Mouse (Mus musculus) T-helper 2 cell (primary cell): ENCODE measurements at regions not wholly inside any gene's neighbourhood (a gene's known extent, or its start where the extent isn't known, plus 50 kb on each side); places are given as distances from the start of the nearest gene placed in this dataset.
"Not testable (repeated sequence)": the region's sequence is repeated elsewhere in the genome, so short reads cannot be mapped to it uniquely, and the experiment has no call there.

Source experiments
- in situ Hi-C: fragments of 300-600 bp; cut with MboI, MseI; formaldehyde crosslinking; loops from one replicate; pipeline ENCODE4 v1.15.1; 2025; ENCODE audit warnings: high pct_unique_total_duplicates

DNA sequence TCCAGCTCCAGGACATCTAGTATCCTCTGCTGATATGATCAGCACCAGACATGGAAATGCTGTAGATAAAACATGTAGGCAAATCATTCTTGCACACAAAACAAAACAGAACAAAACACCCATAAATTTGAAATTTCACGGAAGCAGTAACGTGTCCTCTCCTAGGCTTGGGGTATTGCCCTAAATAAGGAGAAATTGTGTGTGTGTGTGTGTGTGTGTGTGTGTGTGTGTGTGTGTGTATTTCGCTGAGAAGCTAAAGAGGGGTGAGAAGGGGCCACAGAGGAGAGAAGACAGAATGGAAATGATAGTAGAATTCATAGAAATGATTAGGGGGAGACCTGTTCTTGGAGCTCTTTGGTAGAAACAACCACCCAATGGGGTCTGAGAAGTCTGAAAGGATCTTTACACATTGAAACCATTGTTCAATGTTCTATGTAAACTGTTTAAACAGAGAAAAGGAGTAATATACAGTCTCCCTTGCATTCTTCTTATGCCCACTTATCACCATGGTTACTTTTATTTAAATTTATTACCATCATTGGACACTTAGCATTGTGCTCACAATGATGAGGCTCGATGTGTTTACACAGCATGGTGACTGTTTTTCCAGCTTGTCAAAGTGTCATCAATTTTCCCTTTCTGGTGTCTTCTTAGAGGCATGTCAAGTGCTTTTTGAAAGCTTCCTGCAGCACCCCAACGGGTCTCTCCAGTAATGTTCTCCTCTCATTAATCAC is 317.3 kb upstream of the 4933412E24Rik start:
- in situ Hi-C loops: no loop called here

GRCm38 (mm10) chr15:60317577-60317976 is 301.2 kb upstream of the 4933412E24Rik start:
- in situ Hi-C loops: no loop called here

GRCm38 (mm10) chr15:60315210-60315609 is 298.8 kb upstream of the 4933412E24Rik start:
- in situ Hi-C loops: no loop called here

DNA sequence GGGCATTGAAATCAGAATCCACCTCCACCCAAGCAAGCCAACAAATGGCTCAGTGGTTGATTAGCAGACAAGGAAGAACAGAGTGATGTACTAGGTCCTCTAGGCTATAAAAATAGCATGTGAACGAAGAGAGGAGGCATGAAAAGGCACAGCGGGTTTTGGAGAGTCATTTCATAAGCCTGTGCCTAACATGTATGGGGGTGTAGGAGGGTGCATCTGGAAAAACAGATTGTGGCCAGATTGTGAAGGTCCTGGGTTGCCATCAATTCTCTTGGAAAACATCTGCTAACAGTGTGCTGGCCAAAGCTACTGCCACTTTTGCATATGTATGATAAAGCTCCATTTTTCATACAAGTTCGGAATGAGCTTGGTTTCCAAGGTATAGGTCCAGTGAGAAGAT is 293.5 kb upstream of the 4933412E24Rik start:
- in situ Hi-C loops: loop anchor here (5.0 kb wide), 1 partner anchor 78 kb away; no protein-coding TSS in a partner anchor

DNA sequence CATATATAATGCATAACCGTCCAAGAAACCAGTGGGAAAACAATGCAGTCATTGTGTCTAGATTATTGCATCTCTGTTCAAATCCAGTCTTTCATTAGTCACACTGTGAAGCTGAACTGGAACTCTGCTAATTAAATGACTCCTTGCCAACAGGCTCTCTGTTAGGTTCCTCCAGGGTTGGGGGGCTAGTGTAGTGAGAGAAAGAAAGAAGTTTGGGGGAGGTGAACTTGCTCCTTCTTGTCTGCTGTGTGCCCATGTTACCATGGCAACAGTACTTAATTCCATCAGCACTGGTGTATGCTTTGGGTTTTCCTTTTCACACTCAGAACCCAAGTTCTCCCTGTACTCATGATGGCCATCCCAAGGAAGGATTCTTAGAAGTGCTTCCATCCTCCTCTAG is 292.6 kb upstream of the 4933412E24Rik start:
- in situ Hi-C loops: no loop called here

GRCm38 (mm10) chr15:60308126-60308525 is 291.7 kb upstream of the 4933412E24Rik start:
- in situ Hi-C loops: no loop called here

DNA sequence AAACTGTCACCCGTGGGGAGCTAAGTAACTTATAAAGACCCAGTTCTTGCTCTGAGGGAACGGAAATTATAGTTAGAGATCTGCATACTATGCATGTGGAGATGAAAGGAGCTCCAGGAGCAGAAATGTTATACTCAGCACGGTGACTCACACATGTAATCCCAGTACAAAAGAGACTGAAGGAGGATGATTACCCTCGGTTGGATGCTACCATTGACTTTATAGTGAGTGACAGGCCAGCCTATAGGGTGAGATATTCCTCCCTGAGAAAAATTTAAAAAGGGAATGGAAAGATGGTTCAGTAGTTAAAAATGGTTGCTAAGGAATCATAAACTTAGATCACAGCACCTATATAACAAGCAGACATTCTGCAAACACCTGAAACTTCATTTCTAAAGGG is 287.1 kb upstream of the 4933412E24Rik start:
- in situ Hi-C loops: no loop called here

- in situ Hi-C loops: no loop called here
Measured at GRCm38 (mm10) chr15:60301939-60302338, 285.5 kb upstream of the 4933412E24Rik start.

DNA sequence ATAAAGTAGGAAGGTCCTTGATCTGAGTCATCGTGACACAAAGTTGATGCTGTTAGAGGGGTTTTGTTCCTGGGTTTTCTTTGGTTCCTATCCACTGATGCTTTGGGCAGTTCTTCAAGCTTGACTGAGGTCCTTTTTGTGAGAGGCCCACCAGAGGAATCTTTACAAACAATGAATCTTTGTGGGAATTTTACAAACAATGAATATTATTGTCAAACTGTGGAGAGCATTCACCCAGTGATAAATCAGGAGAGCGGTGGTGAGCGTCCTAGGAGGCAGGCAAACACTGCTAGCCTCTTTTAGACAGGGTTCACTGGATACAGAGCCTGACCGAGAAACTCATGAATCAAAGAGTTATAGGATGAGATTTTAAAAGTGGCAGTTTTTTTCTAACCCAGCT is 268.9 kb upstream of the 4933412E24Rik start:
- in situ Hi-C loops: no loop called here

DNA sequence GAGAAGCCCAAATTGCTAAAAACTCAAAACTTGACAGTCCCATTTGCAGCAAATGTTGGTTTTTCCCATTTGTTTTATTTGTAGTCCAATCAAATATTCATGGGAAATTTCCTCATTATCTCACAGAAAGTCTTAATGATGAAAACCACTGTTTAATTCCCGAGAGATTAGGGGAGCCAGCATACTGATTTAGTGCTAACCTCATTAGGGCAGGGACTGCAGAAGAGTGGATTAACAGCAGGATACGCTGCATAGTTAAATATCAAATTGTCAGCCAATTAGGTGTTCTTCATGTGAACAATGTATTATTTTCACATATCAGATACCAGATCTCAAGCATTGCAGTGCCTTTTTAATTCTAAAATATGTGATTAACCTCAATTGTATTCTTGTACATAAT is 264.0 kb upstream of the 4933412E24Rik start:
- in situ Hi-C loops: no loop called here

DNA sequence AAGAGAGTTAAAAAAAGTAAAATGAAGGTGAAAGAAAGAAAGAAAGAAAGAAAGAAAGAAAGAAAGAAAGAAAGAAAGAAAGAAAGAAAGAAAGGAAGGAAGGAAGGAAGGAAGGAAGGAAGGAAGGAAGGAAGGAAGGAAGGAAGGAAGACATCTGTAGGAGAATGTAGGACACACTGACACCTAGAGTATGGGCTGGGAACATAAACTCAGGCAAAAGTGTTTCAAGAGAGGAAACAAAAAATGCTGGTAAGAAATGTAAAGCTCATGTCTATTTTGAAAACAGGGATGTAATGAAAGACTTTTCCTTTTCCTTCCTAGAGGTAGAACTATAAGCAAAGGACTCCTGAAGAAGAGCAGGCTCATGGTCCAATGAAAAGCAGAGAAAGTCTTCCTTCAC is 237.2 kb upstream of the 4933412E24Rik start:
- in situ Hi-C loops: not testable (repeated sequence)

DNA sequence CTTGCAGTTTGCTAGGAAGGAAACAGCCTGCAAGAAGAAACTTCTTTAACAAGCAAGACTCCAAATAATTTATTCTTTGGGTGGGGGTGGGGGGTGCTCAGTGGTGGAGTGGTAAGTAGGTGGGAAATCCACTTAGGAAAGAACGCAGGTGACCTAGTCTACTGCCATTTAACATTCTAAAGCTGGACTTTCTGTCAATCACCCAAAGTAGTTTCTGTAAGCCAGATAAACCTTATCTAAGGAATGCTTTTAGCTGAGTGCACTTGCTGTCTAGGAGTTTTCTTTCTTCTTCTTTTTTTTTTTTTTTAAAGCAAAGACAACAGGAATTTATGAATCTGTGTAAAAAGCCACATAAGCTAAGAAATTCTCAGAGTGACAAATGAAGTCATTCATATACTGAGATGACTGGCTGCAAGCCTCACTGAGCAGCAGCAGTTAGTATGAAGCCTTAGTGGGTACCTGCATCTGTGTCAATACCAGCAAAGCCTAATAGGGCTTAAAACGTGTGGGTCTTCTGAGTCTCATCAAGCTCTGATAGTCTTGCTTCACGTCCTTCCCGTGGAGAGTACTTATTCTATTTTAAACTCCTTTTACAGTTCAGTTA is 210.0 kb upstream of the 4933412E24Rik start:
- in situ Hi-C loops: no loop called here

DNA sequence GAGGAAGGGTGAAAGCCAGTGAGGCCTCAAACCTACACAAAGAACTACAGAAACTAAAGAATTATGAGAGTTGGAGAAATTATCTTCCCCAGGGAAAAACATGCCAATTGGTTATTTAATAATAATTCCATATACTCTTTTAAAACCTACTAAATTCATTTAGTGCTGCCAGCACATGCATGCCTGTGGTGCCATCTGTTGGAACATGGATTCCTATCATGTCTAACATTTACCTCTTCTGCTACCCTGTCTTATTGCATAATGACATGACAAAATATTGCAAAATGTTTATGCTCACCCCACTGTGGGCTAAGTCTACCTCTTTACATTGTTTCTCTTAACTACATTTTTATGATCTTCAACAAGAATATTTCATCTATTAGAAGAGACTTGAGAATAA is 178.7 kb upstream of the 4933412E24Rik start:
- in situ Hi-C loops: no loop called here

DNA sequence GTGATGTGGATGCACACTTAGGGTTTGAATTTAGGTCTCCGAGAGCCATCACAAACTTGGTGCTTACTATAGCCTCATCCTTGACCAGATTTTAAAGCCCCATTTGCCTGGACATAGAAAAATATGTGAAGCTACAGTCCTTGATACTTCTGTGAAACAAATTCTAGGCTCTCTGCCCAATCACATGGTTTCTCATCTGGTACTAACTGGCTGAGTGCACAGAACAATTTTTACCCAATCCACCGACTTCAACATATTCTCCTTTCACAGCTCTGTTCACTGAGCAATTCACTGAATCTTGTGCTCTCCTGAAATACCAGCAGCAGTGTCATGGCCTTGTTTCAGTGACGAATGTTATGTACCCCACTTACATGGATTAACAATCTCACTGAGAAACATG is 176.7 kb upstream of the 4933412E24Rik start:
- in situ Hi-C loops: no loop called here

GRCm38 (mm10) chr15:60187002-60187715 is 170.7 kb upstream of the 4933412E24Rik start:
- in situ Hi-C loops: loop anchor here (5.0 to 10.0 kb wide), 2 partner anchors 85 to 392 kb away; no protein-coding TSS in a partner anchor

- in situ Hi-C loops: loop anchor here (25.0 kb wide), 1 partner anchor 404 kb away; no protein-coding TSS in a partner anchor
Measured at GRCm38 (mm10) chr15:60141554-60142070, 125.2 kb upstream of the 4933412E24Rik start.

DNA sequence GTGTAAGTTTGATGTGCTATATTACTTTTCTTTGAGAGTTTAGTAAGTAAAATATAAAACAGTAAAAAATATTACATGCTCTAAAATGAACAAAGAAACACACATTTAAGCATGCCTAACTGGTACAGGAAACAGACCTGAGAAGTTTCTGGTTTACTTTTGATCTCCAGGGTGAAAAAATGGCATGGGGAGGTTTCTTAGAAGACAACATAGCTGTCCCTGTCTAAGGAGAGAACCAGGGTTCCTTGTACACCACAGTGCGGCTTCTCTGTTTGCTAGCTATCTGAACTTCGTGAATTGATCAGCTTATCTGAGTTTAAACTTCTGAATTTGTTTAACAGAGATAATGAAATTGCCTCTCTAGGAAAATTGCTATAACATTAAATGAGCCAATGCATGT is 120.3 kb upstream of the 4933412E24Rik start:
- in situ Hi-C loops: loop anchor here (25.0 kb wide), 1 partner anchor 399 kb away; no protein-coding TSS in a partner anchor

- in situ Hi-C loops: loop anchor here (25.0 kb wide), 1 partner anchor 397 kb away; no protein-coding TSS in a partner anchor
Measured at GRCm38 (mm10) chr15:60134515-60134914, 118.1 kb upstream of the 4933412E24Rik start.

DNA sequence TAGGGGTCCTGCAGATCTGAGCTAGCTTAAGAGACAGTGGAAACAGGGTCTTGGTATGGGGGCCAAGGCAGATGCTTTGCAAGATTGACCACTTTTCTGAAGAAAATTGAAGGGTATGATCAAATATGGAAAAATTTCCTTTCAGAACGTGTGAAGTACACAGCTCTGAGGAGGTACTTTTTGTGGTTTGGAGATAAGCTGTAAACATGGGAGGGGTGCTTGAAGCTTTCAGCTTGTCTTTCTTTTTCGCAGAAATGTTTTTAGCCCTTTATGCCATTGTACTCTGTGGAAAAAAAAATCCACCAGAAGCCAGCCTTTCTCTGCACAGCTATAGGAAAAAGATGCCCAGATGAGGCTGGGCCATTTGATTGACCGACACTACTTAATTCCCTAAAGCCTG is 116.3 kb upstream of the 4933412E24Rik start:
- in situ Hi-C loops: loop anchor here (25.0 kb wide), 1 partner anchor 395 kb away; no protein-coding TSS in a partner anchor

GRCm38 (mm10) chr15:60124461-60124860 is 108.0 kb upstream of the 4933412E24Rik start:
- in situ Hi-C loops: no loop called here

GRCm38 (mm10) chr15:60119926-60120325 is 103.5 kb upstream of the 4933412E24Rik start:
- in situ Hi-C loops: no loop called here

GRCm38 (mm10) chr15:60111885-60112284 is 95.5 kb upstream of the 4933412E24Rik start:
- in situ Hi-C loops: no loop called here
